Mouse (Mus musculus): ENCODE data around the gene Wdr26. TPM values are rescaled to one million over a fixed set of nuclear protein-coding genes. Genes with fewer than 3 reads are reported as not detected.

Wdr26 gene
- total and polyA plus RNA-seq, 2 experiments = 20.9 to 61.4 TPM

DNA sequence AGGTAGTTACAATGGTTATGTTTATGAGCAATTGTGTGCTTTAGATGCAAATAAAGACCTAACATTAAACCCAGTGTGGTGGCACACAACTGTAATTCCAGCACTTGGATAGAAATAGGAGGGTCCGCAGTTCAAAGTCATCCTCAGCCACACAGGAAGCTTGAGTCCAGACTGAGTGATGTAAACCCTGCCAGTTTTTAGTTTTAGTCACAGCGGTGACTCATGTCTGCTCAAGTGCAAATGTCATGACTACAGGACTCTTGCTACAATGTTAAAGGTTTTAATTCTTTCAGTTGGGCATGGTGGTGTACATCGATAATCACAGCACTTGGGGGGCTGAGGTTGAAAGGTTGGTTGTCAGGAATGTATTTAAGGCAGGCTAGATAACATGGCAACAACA lies 85.9 kb downstream of the Wdr26 start:
- DNase-seq (ENCODE audit: extremely low read depth, low read depth, low spot score) = no peak
- peaks cover 53% of the 10 kb centered on the region for H3K36me3 ChIP-seq (ENCODE audit: control insufficient read depth, insufficient read depth, low read length)
- 97% methylated on average over 3 of the region's 3 CpGs for WGBS

DNA sequence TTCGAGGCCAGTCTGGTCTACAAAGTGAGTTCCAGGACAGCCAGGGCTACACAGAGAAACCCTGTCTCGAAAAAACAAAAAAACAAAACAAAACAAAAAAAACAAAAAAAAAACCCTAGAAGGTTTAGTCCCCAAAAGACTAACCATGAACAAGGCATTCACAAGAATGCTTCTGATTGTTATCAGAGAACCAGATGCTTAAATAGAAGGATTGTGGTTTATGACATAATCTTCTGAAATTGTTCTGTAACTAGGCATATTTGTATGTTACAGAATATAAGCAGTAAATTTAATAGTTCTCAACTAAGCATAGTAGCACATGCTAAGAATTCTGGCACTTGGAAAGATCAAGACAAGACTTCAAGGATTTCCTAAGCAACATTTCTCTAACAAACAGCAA lies 87.7 kb downstream of the Wdr26 start:
- Histone ChIP-seq H3K4me1 (ENCODE audit: control insufficient read depth, insufficient read depth, low read length) (no peaks in the 10 kb centered on the region), H3K36me3 (ENCODE audit: control insufficient read depth, insufficient read depth, low read length) (peaks cover 51% of the 10 kb centered on the region), H3K4me3 (ENCODE audit: insufficient read depth, low read depth, low read length) (no peak overlapping the region), H3K27me3 (ENCODE audit: control insufficient read depth, insufficient read depth, low read length) (no peaks in the 10 kb centered on the region), H3K79me2 (ENCODE audit: control insufficient read depth, insufficient read depth, low read length) (no peaks in the 10 kb centered on the region), H3K9ac (ENCODE audit: low read depth, low read length) (no peak overlapping the region), H3K27ac (replicated peaks; ENCODE audit: insufficient read depth, low read depth, low read length) (no peak overlapping the region)
- no peak for DNase-seq (ENCODE audit: extremely low read depth, low read depth, low spot score)
- TF ChIP-seq POLR2A (IDR thresholded peaks at IDR 0.05; ENCODE audit: extremely low read depth, insufficient read depth, low read length) (no peak), CTCF (IDR thresholded peaks at IDR 0.05; ENCODE audit: low read depth, low read length) (no peak)
- 93% methylated on average over 2 of the region's 2 CpGs for WGBS

More for the DNA sequence above, 85.9 kb downstream of the Wdr26 start:
- Histone ChIP-seq H3K27me3 (ENCODE audit: control insufficient read depth, insufficient read depth, low read length) (no peaks in the 10 kb centered on the region), H3K27ac (replicated peaks; ENCODE audit: insufficient read depth, low read depth, low read length) (no peak overlapping the region), H3K4me1 (ENCODE audit: control insufficient read depth, insufficient read depth, low read length) (no peaks in the 10 kb centered on the region), H3K9ac (ENCODE audit: low read depth, low read length) (no peak overlapping the region), H3K4me3 (ENCODE audit: insufficient read depth, low read depth, low read length) (no peak overlapping the region), H3K79me2 (ENCODE audit: control insufficient read depth, insufficient read depth, low read length) (no peaks in the 10 kb centered on the region)
- TF ChIP-seq CTCF (IDR thresholded peaks at IDR 0.05; ENCODE audit: low read depth, low read length) = no peak
- no peak for TF ChIP-seq POLR2A (IDR thresholded peaks at IDR 0.05; ENCODE audit: extremely low read depth, insufficient read depth, low read length)

Other genes with a start within 250 kb of the Wdr26 start
- 220 and 428 TPM in 2 replicates for gene Ephx1, start 191.1 kb downstream of the Wdr26 start, total RNA-seq (2014; rRNA removed)
- 287 and 304 TPM in 2 replicates for gene Ephx1, start 191.1 kb downstream of the Wdr26 start, polyA plus RNA-seq (2012; rRNA removed)
- gene 9130409I23Rik, start 160.8 kb downstream of the Wdr26 start, total RNA-seq (2014; rRNA removed) = 11.2 and 23.4 TPM in 2 replicates
- gene 9130409I23Rik, start 160.8 kb downstream of the Wdr26 start, polyA plus RNA-seq (2012; rRNA removed) = 3.8 and 4.2 TPM in 2 replicates
- 5.3 and 7.5 TPM in 2 replicates for gene Nvl, start 67.8 kb downstream of the Wdr26 start, total RNA-seq (2014; rRNA removed)
- 2.5 and 5.0 TPM in 2 replicates for gene Nvl, start 67.8 kb downstream of the Wdr26 start, polyA plus RNA-seq (2012; rRNA removed)
- 6.9 and 9.8 TPM in 2 replicates for gene Cnih4, start 67.3 kb downstream of the Wdr26 start, total RNA-seq (2014; rRNA removed)
- 4.2 and 6.8 TPM in 2 replicates for gene Cnih4, start 67.3 kb downstream of the Wdr26 start, polyA plus RNA-seq (2012; rRNA removed)
- gene Cnih3, start 140.6 kb upstream of the Wdr26 start, total RNA-seq (2014; rRNA removed) = not detected in 2 replicates
- gene Cnih3, start 140.6 kb upstream of the Wdr26 start, polyA plus RNA-seq (2012; rRNA removed) = not detected in 2 replicates

Measured in liver, adult 2 months (tissue).